Mouse (Mus musculus): ENCODE data around the gene Nsf. TPM values are rescaled to one million over a fixed set of nuclear protein-coding genes. Genes with fewer than 3 reads are reported as not detected.
"Not testable (repeated sequence)": the region's sequence is repeated elsewhere in the genome, so short reads cannot be mapped to it uniquely, and the experiment has no call there.

Nsf gene
- polyA plus RNA-seq (2015; fragmentation: Nextera tagmentation; extraction: Ambion mirVana) = 44.4 and 45.8 TPM in 2 replicates

DNA sequence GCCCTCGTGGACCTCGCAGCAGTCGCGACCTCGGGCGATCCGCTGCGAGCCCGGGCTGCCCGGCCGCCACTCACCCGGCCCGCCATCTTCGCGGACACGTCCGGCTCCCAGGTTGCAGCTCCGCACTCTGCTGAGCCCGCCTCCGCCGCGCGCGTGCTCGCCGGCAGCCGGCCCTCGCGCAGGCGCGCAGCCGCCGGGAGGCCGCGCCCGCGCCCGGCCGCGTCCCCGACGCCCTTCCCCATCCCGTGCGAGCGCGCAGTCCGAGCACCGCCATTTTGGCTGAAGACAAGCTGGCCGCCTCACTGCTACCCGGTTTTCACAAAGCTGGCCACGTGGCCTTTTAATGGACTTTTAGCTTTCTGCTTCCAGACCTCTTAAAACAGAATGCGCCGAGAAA is at the start of gene Nsf:
Gene Nsf, minus strand, starts transcription at position 161 of the 397 bp plus-strand sequence.
- peak; percentile 98 for ATAC-seq
- H3K27me3 ChIP-seq (replicated peaks; ENCODE audit: control insufficient read depth, insufficient read depth, low read length) = no peaks in the 10 kb centered on the region
- no peaks in the 10 kb centered on the region for H3K36me3 ChIP-seq (ENCODE audit: control insufficient read depth, insufficient read depth, low read length)
- peak within 1 kb of the TSS; percentile 80 for H3K4me3 ChIP-seq (ENCODE audit: low read length)
- no peaks in the 10 kb centered on the region for H3K9me3 ChIP-seq (ENCODE audit: control insufficient read depth, low read length)
- peaks cover 7% of the 10 kb centered on the region; the same call in 1 of the 2 replicates for H3K4me1 ChIP-seq (ENCODE audit: control insufficient read depth, insufficient read depth, low read length)
- WGBS = under 1% methylated on average over 53 of the region's 53 CpGs
- peak within 1 kb of the TSS; percentile 76 for H3K4me2 ChIP-seq (ENCODE audit: low read depth, low read length)
- peak within 1 kb of the TSS; percentile 45; the same call in 1 of the 2 replicates for H3K27ac ChIP-seq (ENCODE audit: low read length)
- peak within 1 kb of the TSS; percentile 94 for H3K9ac ChIP-seq (ENCODE audit: low read depth, low read length)

- Histone ChIP-seq H3K4me2 (ENCODE audit: low read depth, low read length) (no peak overlapping the region), H3K27me3 (replicated peaks; ENCODE audit: control insufficient read depth, insufficient read depth, low read length) (no peaks in the 10 kb centered on the region), H3K4me1 (ENCODE audit: control insufficient read depth, insufficient read depth, low read length) (no peaks in the 10 kb centered on the region), H3K27ac (ENCODE audit: low read length) (no peak overlapping the region), H3K9me3 (ENCODE audit: control insufficient read depth, low read length) (no peaks in the 10 kb centered on the region), H3K36me3 (ENCODE audit: control insufficient read depth, insufficient read depth, low read length) (no peaks in the 10 kb centered on the region), H3K4me3 (ENCODE audit: low read length) (no peak overlapping the region), H3K9ac (ENCODE audit: low read depth, low read length) (no peak overlapping the region)
- no peak for ATAC-seq
- WGBS = 69% methylated on average over 9 of the region's 9 CpGs
These were observed 49.5 kb upstream of the Nsf start for GRCm38 (mm10) chr11:104003397-104003796.

GRCm38 (mm10) chr11:104002191-104002590 is 48.3 kb upstream of the Nsf start:
- Histone ChIP-seq H3K9me3 (ENCODE audit: control insufficient read depth, low read length) (no peaks in the 10 kb centered on the region), H3K4me3 (ENCODE audit: low read length) (no peak overlapping the region), H3K4me2 (ENCODE audit: low read depth, low read length) (no peak overlapping the region), H3K27ac (ENCODE audit: low read length) (no peak overlapping the region), H3K4me1 (ENCODE audit: control insufficient read depth, insufficient read depth, low read length) (no peaks in the 10 kb centered on the region), H3K36me3 (ENCODE audit: control insufficient read depth, insufficient read depth, low read length) (no peaks in the 10 kb centered on the region), H3K27me3 (replicated peaks; ENCODE audit: control insufficient read depth, insufficient read depth, low read length) (no peaks in the 10 kb centered on the region), H3K9ac (ENCODE audit: low read depth, low read length) (no peak overlapping the region)
- WGBS = 73% methylated on average over 5 of the region's 5 CpGs
- no peak for ATAC-seq

DNA sequence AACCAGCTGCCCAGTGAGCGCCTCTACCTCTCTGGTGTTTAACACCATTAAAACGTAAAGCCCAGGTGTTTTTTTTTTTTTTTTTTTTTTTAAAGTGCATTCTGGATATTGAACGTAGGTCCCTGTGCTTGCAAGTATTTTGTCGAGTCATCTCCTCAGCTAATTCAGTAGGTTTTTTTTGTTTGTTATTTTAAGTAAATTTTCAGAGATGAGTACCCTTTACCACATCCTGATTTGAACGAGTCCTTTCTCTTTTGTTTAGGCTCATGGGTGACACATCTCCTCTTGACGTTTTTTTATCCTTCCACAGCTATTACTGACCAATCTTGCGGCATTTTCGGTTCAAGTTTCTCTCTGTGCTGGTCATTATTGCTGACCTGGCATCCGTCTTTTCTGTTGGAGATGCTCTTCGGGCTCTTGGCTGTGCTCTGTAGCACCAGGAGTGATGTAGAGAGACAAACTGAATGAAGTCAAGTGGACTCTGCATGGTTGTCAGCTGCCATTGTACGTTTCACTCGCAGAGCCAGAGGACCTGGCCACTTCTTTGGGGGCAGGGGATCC is 47.6 kb upstream of the Nsf start:
- Histone ChIP-seq H3K27ac (ENCODE audit: low read length) (no peak overlapping the region), H3K4me3 (ENCODE audit: low read length) (no peak overlapping the region), H3K4me2 (ENCODE audit: low read depth, low read length) (no peak overlapping the region), H3K9ac (ENCODE audit: low read depth, low read length) (no peak overlapping the region), H3K27me3 (replicated peaks; ENCODE audit: control insufficient read depth, insufficient read depth, low read length) (no peaks in the 10 kb centered on the region), H3K9me3 (ENCODE audit: control insufficient read depth, low read length) (no peaks in the 10 kb centered on the region), H3K36me3 (ENCODE audit: control insufficient read depth, insufficient read depth, low read length) (no peaks in the 10 kb centered on the region), H3K4me1 (ENCODE audit: control insufficient read depth, insufficient read depth, low read length) (no peaks in the 10 kb centered on the region)
- 79% methylated on average over 12 of the region's 12 CpGs for WGBS
- no peak for ATAC-seq

GRCm38 (mm10) chr11:104000667-104001394 is 47.0 kb upstream of the Nsf start:
- no peak for ATAC-seq
- H3K36me3 ChIP-seq (ENCODE audit: control insufficient read depth, insufficient read depth, low read length) = no peaks in the 10 kb centered on the region
- H3K4me2 ChIP-seq (ENCODE audit: low read depth, low read length) = no peak overlapping the region
- no peak overlapping the region for H3K4me3 ChIP-seq (ENCODE audit: low read length)
- no peaks in the 10 kb centered on the region for H3K4me1 ChIP-seq (ENCODE audit: control insufficient read depth, insufficient read depth, low read length)
- H3K9me3 ChIP-seq (ENCODE audit: control insufficient read depth, low read length) = no peaks in the 10 kb centered on the region
- no peak overlapping the region for H3K27ac ChIP-seq (ENCODE audit: low read length)
- 69% methylated on average over 9 of the region's 9 CpGs for WGBS
- H3K9ac ChIP-seq (ENCODE audit: low read depth, low read length) = no peak overlapping the region
- H3K27me3 ChIP-seq (replicated peaks; ENCODE audit: control insufficient read depth, insufficient read depth, low read length) = no peaks in the 10 kb centered on the region

DNA sequence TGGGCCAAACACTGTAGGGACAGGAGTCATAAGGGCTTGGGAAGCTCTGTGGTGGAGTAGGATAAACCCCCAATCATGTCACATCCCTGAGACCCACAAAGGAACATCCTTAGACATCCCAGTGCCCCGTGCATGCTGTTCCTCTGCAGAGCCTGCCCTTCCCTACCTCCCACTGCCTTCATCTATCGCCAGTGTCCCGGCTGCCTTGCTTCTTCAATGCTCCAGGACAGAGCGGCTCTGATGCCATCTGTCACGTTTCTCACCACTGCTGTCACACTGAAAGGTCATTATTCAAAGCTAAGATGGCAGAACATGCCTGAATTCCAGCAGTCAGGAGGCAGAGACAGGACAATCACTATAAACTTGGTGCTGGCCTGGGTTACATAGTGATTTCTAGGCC is 44.9 kb upstream of the Nsf start:
- H3K9ac ChIP-seq (ENCODE audit: low read depth, low read length) = no peak overlapping the region
- H3K36me3 ChIP-seq (ENCODE audit: control insufficient read depth, insufficient read depth, low read length) = no peaks in the 10 kb centered on the region
- no peaks in the 10 kb centered on the region for H3K4me1 ChIP-seq (ENCODE audit: control insufficient read depth, insufficient read depth, low read length)
- H3K4me2 ChIP-seq (ENCODE audit: low read depth, low read length) = no peak overlapping the region
- no peaks in the 10 kb centered on the region for H3K27me3 ChIP-seq (replicated peaks; ENCODE audit: control insufficient read depth, insufficient read depth, low read length)
- H3K27ac ChIP-seq (ENCODE audit: low read length) = no peak overlapping the region
- 66% methylated on average over 5 of the region's 5 CpGs for WGBS
- no peak overlapping the region for H3K4me3 ChIP-seq (ENCODE audit: low read length)
- ATAC-seq = no peak
- H3K9me3 ChIP-seq (ENCODE audit: control insufficient read depth, low read length) = no peaks in the 10 kb centered on the region

DNA sequence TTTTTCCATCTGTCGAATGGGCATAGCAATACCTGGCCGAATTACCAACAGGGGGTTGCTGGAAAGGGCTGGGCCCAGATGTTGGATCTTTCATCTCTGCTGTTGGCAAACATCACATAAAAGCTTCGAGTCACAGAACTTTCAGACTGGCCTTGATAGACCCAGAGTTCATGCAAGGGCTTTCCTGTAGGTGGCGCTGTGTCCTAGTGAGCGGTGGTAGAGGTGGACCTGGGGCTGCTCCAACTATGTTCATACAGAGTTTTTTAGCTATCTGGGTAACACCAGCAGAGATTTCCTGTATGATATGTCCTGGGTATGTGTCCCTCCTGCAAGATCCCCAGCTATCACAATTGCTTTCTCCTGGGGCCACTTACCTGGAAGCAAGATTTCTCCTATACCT is 43.5 kb upstream of the Nsf start:
- Histone ChIP-seq H3K9ac (ENCODE audit: low read depth, low read length) (no peak overlapping the region), H3K9me3 (ENCODE audit: control insufficient read depth, low read length) (no peaks in the 10 kb centered on the region), H3K4me3 (ENCODE audit: low read length) (no peak overlapping the region), H3K4me2 (ENCODE audit: low read depth, low read length) (no peak overlapping the region), H3K27me3 (replicated peaks; ENCODE audit: control insufficient read depth, insufficient read depth, low read length) (no peaks in the 10 kb centered on the region), H3K27ac (ENCODE audit: low read length) (no peak overlapping the region), H3K36me3 (ENCODE audit: control insufficient read depth, insufficient read depth, low read length) (no peaks in the 10 kb centered on the region), H3K4me1 (ENCODE audit: control insufficient read depth, insufficient read depth, low read length) (no peaks in the 10 kb centered on the region)
- WGBS = 16% methylated on average over 5 of the region's 5 CpGs
- ATAC-seq = no peak

- no peaks in the 10 kb centered on the region for H3K27me3 ChIP-seq (replicated peaks; ENCODE audit: control insufficient read depth, insufficient read depth, low read length)
- ATAC-seq = no peak
- H3K27ac ChIP-seq (ENCODE audit: low read length) = no peak overlapping the region
- WGBS = 75% methylated on average over 4 of the region's 4 CpGs
- H3K4me3 ChIP-seq (ENCODE audit: low read length) = no peak overlapping the region
- H3K4me1 ChIP-seq (ENCODE audit: control insufficient read depth, insufficient read depth, low read length) = no peaks in the 10 kb centered on the region
- H3K36me3 ChIP-seq (ENCODE audit: control insufficient read depth, insufficient read depth, low read length) = no peaks in the 10 kb centered on the region
- H3K9ac ChIP-seq (ENCODE audit: low read depth, low read length) = no peak overlapping the region
- H3K4me2 ChIP-seq (ENCODE audit: low read depth, low read length) = no peak overlapping the region
- no peaks in the 10 kb centered on the region for H3K9me3 ChIP-seq (ENCODE audit: control insufficient read depth, low read length)
These were observed 38.8 kb upstream of the Nsf start for GRCm38 (mm10) chr11:103992638-103993037.

DNA sequence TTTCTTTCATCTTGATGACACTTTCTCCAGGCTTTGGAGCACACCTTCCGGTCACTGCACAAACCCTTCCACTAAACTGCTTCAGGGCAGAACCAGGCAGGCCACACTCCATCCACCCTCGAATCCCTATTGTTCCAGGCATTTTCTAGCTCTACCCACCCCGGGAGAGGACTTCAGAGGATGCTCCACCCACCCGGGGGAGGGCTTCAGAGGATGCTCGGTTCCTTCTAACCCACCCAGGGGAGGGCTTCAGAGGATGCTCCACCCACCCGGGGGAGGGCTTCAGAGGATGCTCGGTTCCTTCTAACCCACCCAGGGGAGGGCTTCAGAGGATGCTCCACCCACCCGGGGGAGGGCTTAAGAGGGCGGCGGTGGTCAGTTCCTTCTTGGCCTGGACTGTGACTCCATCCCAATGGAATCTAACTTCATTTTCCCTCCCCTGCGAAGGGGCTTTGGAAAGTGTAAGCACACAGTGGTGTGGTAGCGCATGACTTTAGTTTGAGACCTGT is 36.2 kb upstream of the Nsf start:
- peak; percentile 66; the same call in 1 of the 2 replicates for ATAC-seq
- H3K27ac ChIP-seq (ENCODE audit: low read length); H3K4me2 ChIP-seq (ENCODE audit: low read depth, low read length); H3K4me3 ChIP-seq (ENCODE audit: low read length); H3K9ac ChIP-seq (ENCODE audit: low read depth, low read length); H3K4me1 ChIP-seq (ENCODE audit: control insufficient read depth, insufficient read depth, low read length); H3K27me3 ChIP-seq (replicated peaks; ENCODE audit: control insufficient read depth, insufficient read depth, low read length); H3K36me3 ChIP-seq (ENCODE audit: control insufficient read depth, insufficient read depth, low read length); H3K9me3 ChIP-seq (ENCODE audit: control insufficient read depth, low read length): not testable (repeated sequence)
- WGBS = 20% methylated on average over 11 of the region's 12 CpGs
